Mouse (Mus musculus) cerebellum, adult 9-11 months (tissue): Measurements from ENCODE around the gene Psmd12.
"Not testable (repeated sequence)": the region's sequence is repeated elsewhere in the genome, so short reads cannot be mapped to it uniquely, and the experiment has no call there.

Experiments used
- DNase-seq: peaks from one replicate; pipeline ENCODE4 v3.0.0; 2022

The Psmd12 gene

GRCm38 (mm10) chr11:107462478-107462877 lies 16.8 kb upstream of the Psmd12 start:
- no peak for DNase-seq

GRCm38 (mm10) chr11:107463251-107463681 lies 16.0 kb upstream of the Psmd12 start:
- DNase-seq = no peak

GRCm38 (mm10) chr11:107464141-107464540 lies 15.1 kb upstream of the Psmd12 start:
- no peak for DNase-seq

GRCm38 (mm10) chr11:107465041-107465440 lies 14.2 kb upstream of the Psmd12 start:
- DNase-seq = no peak

GRCm38 (mm10) chr11:107465969-107466368 lies 13.3 kb upstream of the Psmd12 start:
- DNase-seq = no peak

GRCm38 (mm10) chr11:107466611-107467391 lies 12.5 kb upstream of the Psmd12 start:
- DNase-seq = no peak

- peak; percentile 27 for DNase-seq
Measured at GRCm38 (mm10) chr11:107468252-107469030, 10.8 kb upstream of the Psmd12 start.

GRCm38 (mm10) chr11:107469031-107469522 lies 10.2 kb upstream of the Psmd12 start:
- DNase-seq = peak; percentile 80

GRCm38 (mm10) chr11:107469523-107470371 lies 9.5 kb upstream of the Psmd12 start:
- peak; percentile 76 for DNase-seq

- peak; percentile 91 for DNase-seq
Measured at GRCm38 (mm10) chr11:107470521-107471041, 8.7 kb upstream of the Psmd12 start, which contains the start of gene Pitpnc1. Gene Pitpnc1 (minus strand): TSS chr11:107470699.

GRCm38 (mm10) chr11:107471071-107471720 lies 8.1 kb upstream of the Psmd12 start:
- DNase-seq = no peak

GRCm38 (mm10) chr11:107472304-107472703 lies 7.0 kb upstream of the Psmd12 start:
- no peak for DNase-seq

- peak; percentile 70 for DNase-seq
Measured at GRCm38 (mm10) chr11:107473137-107473820, 6.0 kb upstream of the Psmd12 start.

GRCm38 (mm10) chr11:107479862-107480203 lies 549 bp downstream of the Psmd12 start:
- DNase-seq = no peak

GRCm38 (mm10) chr11:107484341-107484740 lies 5.1 kb downstream of the Psmd12 start:
- no peak for DNase-seq

- DNase-seq = no peak
Measured at GRCm38 (mm10) chr11:107502801-107503200, 23.5 kb downstream of the Psmd12 start.

- not testable (repeated sequence) for DNase-seq
Measured at GRCm38 (mm10) chr11:107504364-107504763, 25.1 kb downstream of the Psmd12 start.

- no peak for DNase-seq
Measured at GRCm38 (mm10) chr11:107506260-107506659, 27.0 kb downstream of the Psmd12 start.

- no peak for DNase-seq
Measured at GRCm38 (mm10) chr11:107509631-107510338, 30.5 kb downstream of the Psmd12 start.

- no peak for DNase-seq
Measured at GRCm38 (mm10) chr11:107510362-107511269, 31.3 kb downstream of the Psmd12 start.
